7 mouse cellular contexts compared by ENCODE assay signal in genomic region chr3:128337031-128337430, GRCm38 (mm10).
DNase-seq lines count a peak whose midpoint lies in the region; ATAC-seq lines count a peak whose summit lies in the region.

No protein-coding gene starts in this region.

- peak; percentile 39 to 47 for DNase-seq in adrenal gland, adult 18-20 months (ENCODE audit: low spot score in 2 of 2)
- DNase-seq in cerebellum, postnatal 36 days = peak; percentile 14 to 38
- DNase-seq in gastrocnemius, adult 18-20 months (ENCODE audit: low spot score) = peak; percentile 22
- peak; percentile 38 to 85 for DNase-seq in left cerebral cortex, adult 9 months (ENCODE audit: low spot score in 2 of 2)
- DNase-seq in mesoderm, embryonic 11.5 days (ENCODE audit: low read depth, low spot score) = peak; percentile 88
- DNase-seq in right cerebral cortex, postnatal 4 days = peak; percentile 63

- no peak overlapping the region for H3K27ac ChIP-seq in intestine, embryonic 15.5 days

- no peak overlapping the region for H3K4me2 ChIP-seq in intestine, embryonic 15.5 days (replicated peaks)

- H3K4me1 ChIP-seq in intestine, embryonic 15.5 days (replicated peaks) = no peaks in the 10 kb centered on the region

- no peaks in the 10 kb centered on the region for H3K36me3 ChIP-seq in intestine, embryonic 15.5 days

- peak; percentile 80 for ATAC-seq in intestine, embryonic 15.5 days

- H3K9me3 ChIP-seq in intestine, embryonic 15.5 days = no peaks in the 10 kb centered on the region

- no peak overlapping the region for H3K4me3 ChIP-seq in intestine, embryonic 15.5 days (replicated peaks)

- H3K9ac ChIP-seq in intestine, embryonic 15.5 days = no peak overlapping the region

- 17% methylated on average over 5 of the region's 5 CpGs for WGBS in intestine, embryonic 15.5 days

- H3K27me3 ChIP-seq in intestine, embryonic 15.5 days (replicated peaks) = no peaks in the 10 kb centered on the region

Comparison
In these comparisons a context has a peak if more than half of its experiments do, and no peak if none do; other contexts are left out.
1. DNase-seq: peak in every context shown above with its lines; median percentile 88 in mesoderm, embryonic 11.5 days; 63 in right cerebral cortex, postnatal 4 days; 62 in left cerebral cortex, adult 9 months; 43 in adrenal gland, adult 18-20 months; 26 in cerebellum, postnatal 36 days; 22 in gastrocnemius, adult 18-20 months.